Mouse (Mus musculus) limb, embryonic 14.5 days (tissue): ENCODE measurements at regions not wholly inside any gene's neighbourhood (a gene's known extent, or its start where the extent isn't known, plus 50 kb on each side); places are given as distances from the start of the nearest gene placed in this dataset.
A peak's percentile ranks its signal among the peaks of the same experiment; 100 is the strongest.

Experiments used
- ATAC-seq: fragments of 200-750 bp; cut with Nextera tagmentation; 2 replicates; pipeline ENCODE4 v1.8.0; 2017; ENCODE audit warnings: low read depth, moderate number of reproducible peaks, moderate TSS enrichment; ENCODE audit not compliant: low FRiP score
- DNase-seq: peaks from one replicate; pipeline ENCODE4 v3.0.0-alpha.2; 2015; ENCODE audit warnings: low spot score
- H3K27ac ChIP-seq: fragments of 300-500 bp; sonication (generic); replicated peaks from 2 replicates; pipeline ENCODE4 v1.5.1; 2014; ENCODE audit warnings: low read depth, mild to moderate bottlenecking, low read length, moderate library complexity, mixed read lengths
- H3K27me3 ChIP-seq: fragments of 300-500 bp; sonication (generic); 2 replicates; pipeline ENCODE4 v1.6.1; 2014; ENCODE audit warnings: low read length, mixed read lengths; ENCODE audit not compliant: control insufficient read depth, insufficient read depth
- H3K36me3 ChIP-seq: fragments of 300-500 bp; sonication (generic); 2 replicates; pipeline ENCODE4 v1.6.1; 2014; ENCODE audit warnings: mild to moderate bottlenecking, low read length, moderate library complexity, mixed read lengths; ENCODE audit not compliant: control insufficient read depth, insufficient read depth
- H3K4me1 ChIP-seq: fragments of 300-500 bp; sonication (generic); 2 replicates; pipeline ENCODE4 v1.6.1; 2014; ENCODE audit warnings: antibody characterized with exemption, low read length, mixed read lengths; ENCODE audit not compliant: control insufficient read depth, insufficient read depth
- H3K4me2 ChIP-seq: fragments of 300-500 bp; sonication (generic); replicated peaks from 2 replicates; pipeline ENCODE4 v1.6.1; 2014; ENCODE audit warnings: low read depth, mild to moderate bottlenecking, low read length, moderate library complexity; ENCODE audit not compliant: severe bottlenecking
- H3K4me3 ChIP-seq: fragments of 300-500 bp; sonication (generic); replicated peaks from 2 replicates; pipeline ENCODE4 v1.5.1; 2014; ENCODE audit warnings: low read length
- H3K9ac ChIP-seq: fragments of 300-500 bp; sonication (generic); 2 replicates; pipeline ENCODE4 v1.6.1; 2014; ENCODE audit warnings: mild to moderate bottlenecking, low read depth, low read length, moderate library complexity; ENCODE audit not compliant: severe bottlenecking
- H3K9me3 ChIP-seq: fragments of 300-500 bp; sonication (generic); 2 replicates; pipeline ENCODE4 v1.6.1; 2016; ENCODE audit warnings: low read length; ENCODE audit not compliant: control insufficient read depth
- POLR2A ChIP-seq: fragments of 200-500 bp; IDR thresholded peaks from 2 replicates; pipeline ENCODE4 v1.8.0; 2012; ENCODE audit warnings: inconsistent platforms, mild to moderate bottlenecking, moderate library complexity, borderline replicate concordance; ENCODE audit not compliant: insufficient read depth, insufficient read length; ENCODE audit errors: extremely low read depth
- WGBS: fragments of 180-500 bp; shearing (Covaris S2); extraction: QIAGEN DNeasy Blood & Tissue Kit; methylation state at CpG from one replicate; pipeline ENCODE4 v1.1.7; 2014; 5-methylcytosine and 5-hydroxymethylcytosine counted together

GRCm38 (mm10) chr10:37240201-37240600, 101.5 kb upstream of the Marcks start:
- Histone ChIP-seq H3K4me3 (no peak overlapping the region), H3K36me3 (no peaks in the 10 kb centered on the region), H3K9me3 (no peaks in the 10 kb centered on the region), H3K4me1 (peaks cover 12% of the 10 kb centered on the region; the same call in 1 of the 2 replicates), H3K27ac (no peak overlapping the region), H3K9ac (no peak overlapping the region), H3K4me2 (no peak overlapping the region), H3K27me3 (no peaks in the 10 kb centered on the region)
- TF ChIP-seq POLR2A = no peak
- ATAC-seq = no peak
- no peak for DNase-seq
- 79% methylated on average over 3 of the region's 3 CpGs for WGBS

DNA sequence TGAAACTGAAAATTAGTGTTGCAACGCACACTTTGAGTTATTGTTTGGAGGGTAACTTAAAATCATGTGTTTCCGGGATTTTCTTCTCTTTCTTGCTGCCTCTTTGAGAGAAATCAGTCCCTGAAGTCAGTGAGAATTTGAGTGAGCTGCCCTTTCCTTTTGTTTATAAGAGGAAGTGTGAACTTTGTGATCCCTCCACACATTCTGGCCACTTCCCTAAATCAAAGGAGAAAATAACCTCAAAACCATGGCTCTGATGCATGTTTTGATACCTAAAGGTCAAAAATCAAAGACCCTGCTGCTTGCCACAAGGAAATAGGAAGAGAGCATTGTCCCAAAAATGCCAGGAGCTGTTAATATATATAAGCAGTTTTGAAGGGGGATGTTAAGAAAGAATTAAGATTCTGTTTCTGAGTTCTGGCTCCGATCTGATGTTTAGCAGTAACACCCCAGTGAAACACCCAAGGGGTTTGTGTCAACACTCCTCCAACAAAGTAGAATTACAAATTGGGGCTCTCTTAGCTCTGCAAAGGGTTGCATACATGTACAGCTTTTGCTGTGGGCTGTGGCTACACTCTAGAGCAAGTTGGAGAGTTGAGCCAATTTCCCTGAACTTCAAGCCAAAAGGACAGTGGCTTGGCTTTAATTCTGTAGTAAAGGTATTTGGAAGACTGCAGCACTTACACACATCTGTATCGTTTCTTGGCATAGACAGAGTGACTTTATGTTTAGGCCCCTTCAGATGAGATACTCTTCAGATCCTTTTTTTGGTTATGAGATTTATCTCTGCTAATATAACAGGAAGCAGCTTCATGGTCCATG, 97.5 kb upstream of the Marcks start:
- Histone ChIP-seq H3K36me3 (no peaks in the 10 kb centered on the region), H3K9ac (no peak overlapping the region), H3K9me3 (no peaks in the 10 kb centered on the region), H3K4me1 (peaks cover 9% of the 10 kb centered on the region; the same call in 1 of the 2 replicates), H3K4me3 (no peak overlapping the region), H3K27me3 (no peaks in the 10 kb centered on the region), H3K4me2 (no peak overlapping the region), H3K27ac (no peak overlapping the region)
- ATAC-seq = peak; percentile 10; the same call in 1 of the 2 replicates
- no peak for TF ChIP-seq POLR2A
- 54% methylated on average over 4 of the region's 4 CpGs for WGBS
- DNase-seq = peak; percentile 79

- TF ChIP-seq POLR2A = no peak
- H3K9ac ChIP-seq = peak overlapping the region; percentile 25; the same call in 1 of the 2 replicates
- H3K36me3 ChIP-seq = no peaks in the 10 kb centered on the region
- no peak overlapping the region for H3K27ac ChIP-seq
- H3K4me1 ChIP-seq = peaks cover 3% of the 10 kb centered on the region; the same call in 1 of the 2 replicates
- no peaks in the 10 kb centered on the region for H3K27me3 ChIP-seq
- no peaks in the 10 kb centered on the region for H3K9me3 ChIP-seq
- 20% methylated on average over 10 of the region's 12 CpGs for WGBS
- H3K4me3 ChIP-seq = no peak overlapping the region; the same call in 1 of the 2 replicates
- peak overlapping the region; percentile 6; the same call in 1 of the 2 replicates for H3K4me2 ChIP-seq
- ATAC-seq = peak; percentile 44; the same call in 1 of the 2 replicates
- no peak for DNase-seq
These were observed 93.3 kb upstream of the Marcks start for GRCm38 (mm10) chr10:37231936-37232556.

- Histone ChIP-seq H3K27ac (no peak overlapping the region), H3K36me3 (no peaks in the 10 kb centered on the region), H3K27me3 (no peaks in the 10 kb centered on the region), H3K4me2 (no peak overlapping the region), H3K9ac (no peak overlapping the region), H3K9me3 (no peaks in the 10 kb centered on the region), H3K4me1 (peaks cover 3% of the 10 kb centered on the region; the same call in 1 of the 2 replicates), H3K4me3 (no peak overlapping the region)
- ATAC-seq = no peak
- no peak for DNase-seq
- WGBS = 85% methylated on average over 6 of the region's 6 CpGs
- TF ChIP-seq POLR2A = no peak
These were observed 92.4 kb upstream of the Marcks start for GRCm38 (mm10) chr10:37231159-37231558.

DNA sequence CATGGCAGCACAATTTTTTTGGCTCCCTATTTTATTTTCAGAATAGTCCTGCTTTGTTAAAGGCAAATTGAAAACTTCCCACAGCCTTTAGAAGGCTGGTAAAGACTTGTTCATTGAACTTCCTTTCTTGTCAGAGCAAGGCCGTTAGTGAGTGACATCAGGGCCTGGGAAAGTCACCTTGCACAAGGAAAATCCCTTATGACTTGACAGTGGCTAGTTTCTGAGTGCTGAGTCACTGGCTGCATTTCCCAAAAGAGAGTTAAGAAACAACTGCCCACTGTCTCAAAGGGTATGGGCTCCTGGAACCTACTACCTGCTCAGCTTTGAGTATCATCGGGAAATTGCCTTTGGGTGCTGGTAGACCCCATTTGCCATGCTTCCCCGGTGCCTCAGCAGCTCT, 89.2 kb upstream of the Marcks start:
- DNase-seq (no peak), ATAC-seq (no peak)
- Histone ChIP-seq H3K9ac (no peak overlapping the region), H3K4me3 (no peak overlapping the region), H3K27ac (no peak overlapping the region), H3K4me1 (peaks cover 3% of the 10 kb centered on the region; the same call in 1 of the 2 replicates), H3K36me3 (no peaks in the 10 kb centered on the region), H3K9me3 (no peaks in the 10 kb centered on the region), H3K4me2 (no peak overlapping the region), H3K27me3 (no peaks in the 10 kb centered on the region)
- 77% methylated on average over 3 of the region's 3 CpGs for WGBS
- no peak for TF ChIP-seq POLR2A
